Mouse (Mus musculus): Measurements from ENCODE around the gene Fgf8. TPM values are rescaled to one million over a fixed set of nuclear protein-coding genes. Genes with fewer than 3 reads are reported as not detected.
A peak's percentile ranks its signal among the peaks of the same experiment; 100 is the strongest.

Gene Fgf8
- total RNA-seq, 2 experiments from 2014 or later = not detected

- intact Hi-C loops (cut with DNase I) = no loop called here
- DNase-seq = peak in 1 of 2 experiments; percentile 23
Measured at GRCm38 (mm10) chr19:45748691-45749242, 6.1 kb upstream of the Fgf8 start.

- intact Hi-C loops (cut with DNase I) = no loop called here
Measured at GRCm38 (mm10) chr19:45748206-45748605, 5.5 kb upstream of the Fgf8 start.

GRCm38 (mm10) chr19:45747028-45747867, 4.5 kb upstream of the Fgf8 start:
- intact Hi-C loops (cut with DNase I) = loop anchor here (2.0 kb wide), 3 partner anchors 34 to 526 kb away; partner anchors contain the start of gene Fbxw4

More at GRCm38 (mm10) chr19:45748206-45748605, 5.5 kb upstream of the Fgf8 start:
- no peak for DNase-seq

GRCm38 (mm10) chr19:45746153-45747020, 3.7 kb upstream of the Fgf8 start:
- intact Hi-C loops (cut with DNase I) = loop anchor here (1.0 to 2.0 kb wide), 4 partner anchors 34 to 526 kb away; partner anchors contain the start of gene Fbxw4
- peak; percentile 83 to 84 for DNase-seq

More at GRCm38 (mm10) chr19:45747028-45747867, 4.5 kb upstream of the Fgf8 start:
- DNase-seq = peak; percentile 83 to 87

- intact Hi-C loops (cut with DNase I) = loop anchor here (1.0 to 2.0 kb wide), 4 partner anchors 35 to 525 kb away; partner anchors contain the start of gene Fbxw4
- no peak for DNase-seq
Measured at GRCm38 (mm10) chr19:45745344-45746152, 2.8 kb upstream of the Fgf8 start.

GRCm38 (mm10) chr19:45743619-45744018, 904 bp upstream of the Fgf8 start:
- no peak for DNase-seq
- intact Hi-C loops (cut with DNase I) = no loop called here

GRCm38 (mm10) chr19:45742984-45743575, 365 bp upstream of the Fgf8 start:
- intact Hi-C loops (cut with DNase I) = no loop called here
- no peak for DNase-seq

GRCm38 (mm10) chr19:45741431-45742217, 1.1 kb downstream of the Fgf8 start:
- DNase-seq = no peak
- intact Hi-C loops (cut with DNase I) = no loop called here

- intact Hi-C loops (cut with DNase I) = no loop called here
- DNase-seq = no peak
Measured at GRCm38 (mm10) chr19:45740817-45741216, 1.9 kb downstream of the Fgf8 start.

GRCm38 (mm10) chr19:45740233-45740632, 2.5 kb downstream of the Fgf8 start:
- intact Hi-C loops (cut with DNase I) = no loop called here
- no peak for DNase-seq

- intact Hi-C loops (cut with DNase I) = no loop called here
Measured at GRCm38 (mm10) chr19:45738521-45738920, 4.2 kb downstream of the Fgf8 start.

GRCm38 (mm10) chr19:45737846-45738484, 4.8 kb downstream of the Fgf8 start:
- intact Hi-C loops (cut with DNase I) = no loop called here
- DNase-seq = no peak

More at GRCm38 (mm10) chr19:45738521-45738920, 4.2 kb downstream of the Fgf8 start:
- DNase-seq = no peak

- DNase-seq = no peak
Measured at GRCm38 (mm10) chr19:45737208-45737845, 5.4 kb downstream of the Fgf8 start.

GRCm38 (mm10) chr19:45736855-45737207, 5.9 kb downstream of the Fgf8 start:
- intact Hi-C loops (cut with DNase I) = no loop called here
- peak; percentile 41 to 44 for DNase-seq

More at GRCm38 (mm10) chr19:45737208-45737845, 5.4 kb downstream of the Fgf8 start:
- intact Hi-C loops (cut with DNase I) = no loop called here

GRCm38 (mm10) chr19:45736241-45736640, 6.5 kb downstream of the Fgf8 start:
- intact Hi-C loops (cut with DNase I) = no loop called here
- DNase-seq = no peak

- intact Hi-C loops (cut with DNase I) = no loop called here
Measured at GRCm38 (mm10) chr19:45734762-45735161, 8.0 kb downstream of the Fgf8 start.

GRCm38 (mm10) chr19:45734191-45734590, 8.5 kb downstream of the Fgf8 start:
- intact Hi-C loops (cut with DNase I) = no loop called here
- DNase-seq = no peak

More at GRCm38 (mm10) chr19:45734762-45735161, 8.0 kb downstream of the Fgf8 start:
- no peak for DNase-seq

- intact Hi-C loops (cut with DNase I) = no loop called here
- DNase-seq = no peak
Measured at GRCm38 (mm10) chr19:45733564-45733963, 9.2 kb downstream of the Fgf8 start.

Data from heart, postnatal 36 days (tissue).